Comparison of ENCODE assay signal across 22 mouse cellular contexts in the genomic region with DNA sequence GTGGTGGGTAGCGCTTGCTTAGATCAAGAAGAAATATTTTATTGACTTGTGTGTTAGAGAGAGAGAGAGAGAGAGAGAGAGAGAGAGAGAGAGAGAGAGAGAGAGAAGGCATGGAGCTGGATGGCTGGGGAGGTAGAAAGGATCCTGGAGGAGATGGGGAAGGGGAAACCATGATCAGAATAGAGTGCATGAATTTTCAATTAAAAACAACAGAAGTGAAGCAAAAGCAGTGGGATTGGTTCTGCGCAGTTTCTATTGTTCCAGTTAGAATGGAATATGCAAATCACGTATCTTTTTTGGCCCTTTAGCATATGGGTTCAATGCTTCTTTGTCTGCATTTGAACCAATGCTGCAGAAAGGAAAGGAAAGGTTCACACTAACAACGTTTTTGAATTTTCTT.
"Had no signal": no experiment of that assay in that cellular context is flagged by ENCODE, and none has a peak within 500 bp of the region (broad histone marks: within the 10 kb centered on the region; RNA-seq: fewer than 3 reads in every experiment).

No protein-coding gene starts in this region.

- H3K9ac ChIP-seq: limb, embryonic 13.5 days; liver, embryonic 12.5 days; liver, embryonic 15.5 days; lung, embryonic 15.5 days; neural tube, embryonic 13.5 days; stomach, embryonic 15.5 days had no signal

- H3K27ac ChIP-seq: kidney, postnatal 0 days; layer of hippocampus, adult 2 months; limb, embryonic 10.5 days; limb, embryonic 13.5 days; liver, embryonic 12.5 days; liver, embryonic 15.5 days; lung, embryonic 15.5 days; neural tube, embryonic 13.5 days; stomach, embryonic 15.5 days had no signal

- DNase-seq: kidney, postnatal 25 days; layer of hippocampus, adult 9-11 months; liver; lung, adult 18-20 months; lung, postnatal 10 days; lung, postnatal 36 days; retina, postnatal 1 day; right cerebral cortex, postnatal 25 days; spleen, adult 18-20 months; thymus, postnatal 25 days had no signal

- H3K36me3 ChIP-seq: limb, embryonic 10.5 days; limb, embryonic 13.5 days; liver, embryonic 12.5 days; liver, embryonic 15.5 days; lung, embryonic 15.5 days; neural tube, embryonic 13.5 days; stomach, embryonic 15.5 days had no signal

- H3K4me1 ChIP-seq: liver, embryonic 12.5 days; liver, embryonic 15.5 days; stomach, embryonic 15.5 days had no signal

- H3K4me3 ChIP-seq: layer of hippocampus, adult 2 months; limb, embryonic 10.5 days; limb, embryonic 13.5 days; liver, embryonic 12.5 days; liver, embryonic 15.5 days; lung, embryonic 15.5 days; megakaryocyte, embryonic 14.5 days; myocyte; neural tube, embryonic 13.5 days; stomach, embryonic 15.5 days had no signal

- ATAC-seq: liver, embryonic 12.5 days; midbrain, embryonic 16.5 days had no signal

- H3K4me2 ChIP-seq: limb, embryonic 13.5 days; liver, embryonic 12.5 days; liver, embryonic 15.5 days; lung, embryonic 15.5 days; neural tube, embryonic 13.5 days; stomach, embryonic 15.5 days had no signal

- H3K9me3 ChIP-seq: limb, embryonic 10.5 days; limb, embryonic 13.5 days; liver, embryonic 12.5 days; liver, embryonic 15.5 days; lung, embryonic 15.5 days; neural tube, embryonic 13.5 days; stomach, embryonic 15.5 days had no signal

- H3K27me3 ChIP-seq: limb, embryonic 13.5 days; liver, embryonic 12.5 days; liver, embryonic 15.5 days; lung, embryonic 15.5 days; megakaryocyte, embryonic 14.5 days; neural tube, embryonic 13.5 days; stomach, embryonic 15.5 days had no signal
